Mouse (Mus musculus) right cerebral cortex, postnatal 14 days (tissue): ENCODE data around the gene Aspdh.

Experiments
- DNase-seq: peaks from one replicate; pipeline ENCODE4 v3.0.0; 2022

Aspdh gene

GRCm38 (mm10) chr7:44472961-44473646 is 7.9 kb downstream of the Aspdh start:
- peak; percentile 14 for DNase-seq

- DNase-seq = peak; percentile 66
Observed at GRCm38 (mm10) chr7:44474419-44474818, 9.2 kb downstream of the Aspdh start.

GRCm38 (mm10) chr7:44475046-44475614 is 9.9 kb downstream of the Aspdh start:
- DNase-seq = no peak

GRCm38 (mm10) chr7:44482836-44483435 is 17.7 kb downstream of the Aspdh start:
- DNase-seq = no peak

- no peak for DNase-seq
Observed at GRCm38 (mm10) chr7:44484109-44484508, 18.9 kb downstream of the Aspdh start.

- DNase-seq = peak; percentile 77
Observed at GRCm38 (mm10) chr7:44484841-44485571, 19.8 kb downstream of the Aspdh start.

- DNase-seq = no peak
Observed at GRCm38 (mm10) chr7:44485572-44486195, 20.5 kb downstream of the Aspdh start.

GRCm38 (mm10) chr7:44486927-44487575 is 21.9 kb downstream of the Aspdh start:
- no peak for DNase-seq

GRCm38 (mm10) chr7:44487936-44488335 is 22.7 kb downstream of the Aspdh start:
- DNase-seq = no peak

GRCm38 (mm10) chr7:44488545-44488944 is 23.4 kb downstream of the Aspdh start:
- no peak for DNase-seq

GRCm38 (mm10) chr7:44490281-44490680 is 25.1 kb downstream of the Aspdh start:
- no peak for DNase-seq

GRCm38 (mm10) chr7:44491391-44491790 is 26.2 kb downstream of the Aspdh start:
- DNase-seq = no peak

- no peak for DNase-seq
Observed at GRCm38 (mm10) chr7:44492166-44492826, 27.1 kb downstream of the Aspdh start.

- no peak for DNase-seq
Observed at GRCm38 (mm10) chr7:44494681-44495080, 29.5 kb downstream of the Aspdh start.

- DNase-seq = no peak
Observed at GRCm38 (mm10) chr7:44495086-44495485, 29.9 kb downstream of the Aspdh start.

GRCm38 (mm10) chr7:44495992-44496770 is 31.0 kb downstream of the Aspdh start, which contains the start of the genes Emc10 and Fam71e1:
TSS of gene Emc10 (minus strand) at chr7:44496529.
TSS of gene Fam71e1 (plus strand) at chr7:44496581.
- DNase-seq = peak; percentile 99

- peak; percentile 49 for DNase-seq
Observed at GRCm38 (mm10) chr7:44496771-44497109, 31.5 kb downstream of the Aspdh start.

GRCm38 (mm10) chr7:44497361-44498055 is 32.3 kb downstream of the Aspdh start:
- no peak for DNase-seq

- DNase-seq = no peak
Observed at GRCm38 (mm10) chr7:44498922-44499321, 33.7 kb downstream of the Aspdh start.

- DNase-seq = no peak
Observed at GRCm38 (mm10) chr7:44500046-44500445, 34.9 kb downstream of the Aspdh start.
